Mouse (Mus musculus): ENCODE data around the gene Lrrc3c. TPM values are rescaled to one million over a fixed set of nuclear protein-coding genes. Genes with fewer than 3 reads are reported as not detected.
"Not testable (repeated sequence)": the region's sequence is repeated elsewhere in the genome, so short reads cannot be mapped to it uniquely, and the experiment has no call there.

The Lrrc3c gene
- polyA plus RNA-seq, 1 experiment from 2014 or later = not detected

GRCm38 (mm10) chr11:98602090-98602690, 4.1 kb downstream of the Lrrc3c start:
- Histone ChIP-seq H3K9ac (0 out of 2 replicates have a peak overlapping the region, but pooled peaks have one; percentile 19), H3K4me3 (peak overlapping the region; percentile 41), H3K36me3 (no peaks in the 10 kb centered on the region), H3K4me2 (peak overlapping the region; percentile 60), H3K27ac (no peak overlapping the region), H3K9me3 (replicated peaks) (no peaks in the 10 kb centered on the region), H3K27me3 (peaks cover 33% of the 10 kb centered on the region), H3K4me1 (replicated peaks) (peaks cover 30% of the 10 kb centered on the region)
- 2% methylated on average over 20 of the region's 20 CpGs for WGBS
- peak; percentile 68 for ATAC-seq (replicated peaks; ENCODE audit: insufficient number of reproducible peaks, insufficient read depth, low FRiP score, low read depth)

- WGBS = 75% methylated on average over 2 of the region's 2 CpGs
- Histone ChIP-seq H3K27ac (no peak overlapping the region), H3K4me1 (replicated peaks) (peaks cover 26% of the 10 kb centered on the region), H3K4me3 (no peak overlapping the region), H3K27me3 (peaks cover 24% of the 10 kb centered on the region), H3K9ac (no peak overlapping the region), H3K36me3 (no peaks in the 10 kb centered on the region), H3K9me3 (replicated peaks) (no peaks in the 10 kb centered on the region), H3K4me2 (no peak overlapping the region)
- ATAC-seq (replicated peaks; ENCODE audit: insufficient number of reproducible peaks, insufficient read depth, low FRiP score, low read depth) = no peak
These were observed 5.9 kb downstream of the Lrrc3c start for GRCm38 (mm10) chr11:98603953-98604352.

DNA sequence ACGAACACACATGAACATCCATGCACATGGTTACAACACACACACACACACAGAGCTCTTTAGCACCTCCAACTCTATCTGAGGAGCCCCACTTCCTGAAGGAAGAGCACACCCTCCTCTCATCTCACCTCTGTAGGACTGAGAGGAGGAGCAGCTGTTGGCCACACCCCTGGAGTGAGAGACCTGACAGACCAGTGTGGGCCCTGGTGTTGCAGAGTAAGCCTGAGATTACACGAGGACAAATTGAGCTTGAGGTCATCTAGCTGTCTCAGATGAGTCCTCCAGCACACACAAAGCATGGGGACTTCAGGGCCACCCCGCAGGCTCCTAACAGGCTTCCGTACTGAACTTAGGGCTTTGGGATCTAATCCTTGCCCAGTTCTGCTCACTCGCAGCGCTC, 6.8 kb downstream of the Lrrc3c start:
- not testable (repeated sequence) for H3K9ac ChIP-seq; H3K4me2 ChIP-seq; H3K36me3 ChIP-seq; H3K27ac ChIP-seq; H3K9me3 ChIP-seq (replicated peaks); ATAC-seq (replicated peaks; ENCODE audit: insufficient number of reproducible peaks, insufficient read depth, low FRiP score, low read depth); H3K4me3 ChIP-seq
- Histone ChIP-seq H3K27me3 (peaks cover 15% of the 10 kb centered on the region), H3K4me1 (replicated peaks) (peaks cover 20% of the 10 kb centered on the region)
- WGBS = 53% methylated on average over 6 of the region's 6 CpGs

DNA sequence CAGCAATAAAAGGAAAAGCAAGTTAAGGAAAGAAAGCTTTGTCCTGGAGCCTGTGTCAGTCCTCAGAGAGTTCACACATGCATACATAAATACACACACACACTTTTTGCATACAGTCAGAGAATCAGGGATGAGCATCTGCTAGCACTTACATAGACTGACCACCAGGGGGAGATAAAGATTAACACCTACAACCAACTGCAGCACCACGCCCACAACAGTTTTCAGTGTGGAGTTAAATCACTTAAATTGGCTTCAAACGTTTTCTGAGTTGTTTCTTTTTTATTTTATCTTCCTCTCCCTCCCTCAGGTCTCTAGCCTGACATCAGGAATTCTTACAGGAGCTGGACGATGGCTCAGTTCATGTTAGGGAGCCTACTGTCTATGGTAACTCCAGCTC, 8.7 kb downstream of the Lrrc3c start:
- Histone ChIP-seq H3K27me3 (peaks cover 13% of the 10 kb centered on the region), H3K4me3 (no peak overlapping the region), H3K4me1 (replicated peaks) (peaks cover 8% of the 10 kb centered on the region), H3K4me2 (no peak overlapping the region), H3K27ac (no peak overlapping the region), H3K9ac (no peak overlapping the region), H3K9me3 (replicated peaks) (no peaks in the 10 kb centered on the region), H3K36me3 (no peaks in the 10 kb centered on the region)
- WGBS = 7% methylated on average over 3 of the region's 3 CpGs
- no peak for ATAC-seq (replicated peaks; ENCODE audit: insufficient number of reproducible peaks, insufficient read depth, low FRiP score, low read depth)

- Histone ChIP-seq H3K4me1 (replicated peaks) (no peaks in the 10 kb centered on the region), H3K9ac (no peak overlapping the region), H3K27me3 (no peaks in the 10 kb centered on the region), H3K4me2 (no peak overlapping the region), H3K27ac (no peak overlapping the region), H3K36me3 (no peaks in the 10 kb centered on the region), H3K4me3 (no peak overlapping the region), H3K9me3 (replicated peaks) (no peaks in the 10 kb centered on the region)
- no peak for ATAC-seq (replicated peaks; ENCODE audit: insufficient number of reproducible peaks, insufficient read depth, low FRiP score, low read depth)
- WGBS = 90% methylated on average over 13 of the region's 13 CpGs
These were observed 22.7 kb downstream of the Lrrc3c start for GRCm38 (mm10) chr11:98620791-98621190.

DNA sequence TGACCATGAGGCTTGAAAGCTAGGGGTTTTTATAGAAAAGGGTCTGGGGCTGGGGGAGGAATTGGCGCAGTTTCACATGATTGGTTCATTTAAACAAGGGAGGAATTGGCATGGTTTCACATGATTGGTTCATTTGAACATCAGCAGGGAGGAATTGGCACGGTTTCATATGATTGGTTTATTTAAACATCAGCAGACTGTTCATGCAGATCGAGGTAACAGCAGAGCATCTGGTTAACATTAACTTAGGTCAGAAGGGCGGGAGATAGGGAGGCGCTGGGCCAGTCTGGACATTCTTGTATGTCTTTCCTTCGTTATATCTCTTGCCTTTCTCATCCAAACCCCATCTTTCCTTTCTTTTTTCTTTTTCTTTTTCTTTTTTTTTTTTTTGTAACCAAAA, 25.9 kb downstream of the Lrrc3c start:
- H3K27me3 ChIP-seq; H3K9me3 ChIP-seq (replicated peaks); ATAC-seq (replicated peaks; ENCODE audit: insufficient number of reproducible peaks, insufficient read depth, low FRiP score, low read depth); H3K27ac ChIP-seq; H3K4me2 ChIP-seq; H3K4me3 ChIP-seq; H3K4me1 ChIP-seq (replicated peaks); H3K9ac ChIP-seq; H3K36me3 ChIP-seq: not testable (repeated sequence)
- WGBS = 68% methylated on average over 6 of the region's 6 CpGs

DNA sequence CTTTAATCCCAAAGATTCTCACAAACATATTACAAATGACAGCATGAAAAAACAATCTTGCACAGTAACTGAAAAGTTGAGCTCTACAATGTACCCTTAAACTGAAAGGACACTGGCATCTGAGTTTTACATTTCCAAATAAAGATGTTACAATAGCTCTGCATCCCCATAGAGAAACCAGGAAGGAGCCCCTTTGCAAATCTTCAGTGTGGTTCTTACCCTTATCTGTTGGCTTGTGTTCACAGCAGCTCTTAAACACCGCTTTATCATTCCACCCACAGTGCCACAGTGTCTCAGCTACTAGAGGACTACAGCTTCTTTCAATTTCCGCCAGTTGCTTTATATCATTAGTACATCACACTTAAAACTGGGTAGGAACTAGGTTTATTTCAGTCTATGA, 26.3 kb downstream of the Lrrc3c start:
- not testable (repeated sequence) for H3K9ac ChIP-seq; H3K4me2 ChIP-seq; H3K4me1 ChIP-seq (replicated peaks); ATAC-seq (replicated peaks; ENCODE audit: insufficient number of reproducible peaks, insufficient read depth, low FRiP score, low read depth); H3K27me3 ChIP-seq; H3K36me3 ChIP-seq; H3K4me3 ChIP-seq; H3K27ac ChIP-seq; H3K9me3 ChIP-seq (replicated peaks)
- 68% methylated on average over 2 of the region's 2 CpGs for WGBS

GRCm38 (mm10) chr11:98625611-98626410, 27.7 kb downstream of the Lrrc3c start, which contains the start of the genes Gm12355 and Gsdma3:
Gene Gm12355, minus strand, starts transcription at chr11:98625661.
Gene Gsdma3, plus strand, starts transcription at chr11:98626360.
- no peak within 1 kb of the TSS for H3K4me2 ChIP-seq
- H3K36me3 ChIP-seq = no peaks in the 10 kb centered on the region
- 81% methylated on average over 10 of the region's 10 CpGs for WGBS
- no peak within 1 kb of the TSS for H3K4me3 ChIP-seq
- no peak for ATAC-seq (replicated peaks; ENCODE audit: insufficient number of reproducible peaks, insufficient read depth, low FRiP score, low read depth)
- no peaks in the 10 kb centered on the region for H3K9me3 ChIP-seq (replicated peaks)
- H3K27me3 ChIP-seq = no peaks in the 10 kb centered on the region
- H3K27ac ChIP-seq = no peak within 1 kb of the TSS
- no peaks in the 10 kb centered on the region for H3K4me1 ChIP-seq (replicated peaks)
- H3K9ac ChIP-seq = no peak within 1 kb of the TSS

GRCm38 (mm10) chr11:98628706-98629105, 30.6 kb downstream of the Lrrc3c start:
- no peak for ATAC-seq (replicated peaks; ENCODE audit: insufficient number of reproducible peaks, insufficient read depth, low FRiP score, low read depth)
- WGBS = 84% methylated on average over 3 of the region's 3 CpGs

GRCm38 (mm10) chr11:98630646-98631045, 32.6 kb downstream of the Lrrc3c start:
- no peaks in the 10 kb centered on the region for H3K4me1 ChIP-seq (replicated peaks)
- no peak overlapping the region for H3K9ac ChIP-seq
- H3K27me3 ChIP-seq = no peaks in the 10 kb centered on the region
- no peak overlapping the region for H3K4me2 ChIP-seq
- no peak for ATAC-seq (replicated peaks; ENCODE audit: insufficient number of reproducible peaks, insufficient read depth, low FRiP score, low read depth)
- no peak overlapping the region for H3K4me3 ChIP-seq
- H3K9me3 ChIP-seq (replicated peaks) = no peaks in the 10 kb centered on the region
- no peaks in the 10 kb centered on the region for H3K36me3 ChIP-seq
- H3K27ac ChIP-seq = no peak overlapping the region
- WGBS = 76% methylated on average over 5 of the region's 5 CpGs

More at GRCm38 (mm10) chr11:98628706-98629105, 30.6 kb downstream of the Lrrc3c start:
- Histone ChIP-seq H3K4me2 (no peak overlapping the region), H3K36me3 (no peaks in the 10 kb centered on the region), H3K9ac (no peak overlapping the region), H3K4me1 (replicated peaks) (no peaks in the 10 kb centered on the region), H3K4me3 (no peak overlapping the region), H3K9me3 (replicated peaks) (no peaks in the 10 kb centered on the region), H3K27ac (no peak overlapping the region), H3K27me3 (no peaks in the 10 kb centered on the region)

- H3K4me1 ChIP-seq (replicated peaks); H3K27me3 ChIP-seq; H3K36me3 ChIP-seq; ATAC-seq (replicated peaks; ENCODE audit: insufficient number of reproducible peaks, insufficient read depth, low FRiP score, low read depth); H3K9ac ChIP-seq; H3K27ac ChIP-seq; H3K9me3 ChIP-seq (replicated peaks); H3K4me3 ChIP-seq; H3K4me2 ChIP-seq: not testable (repeated sequence)
- WGBS = 32% methylated on average over 10 of the region's 10 CpGs
These were observed 37.4 kb downstream of the Lrrc3c start for GRCm38 (mm10) chr11:98635312-98635970.
